Mouse (Mus musculus) urinary bladder, postnatal 14 days (tissue): ENCODE measurements around the gene Setd7.

Source experiments
- DNase-seq: peaks from one replicate; pipeline ENCODE4 v3.0.0; 2021; ENCODE audit warnings: low spot score

The Setd7 gene

DNA sequence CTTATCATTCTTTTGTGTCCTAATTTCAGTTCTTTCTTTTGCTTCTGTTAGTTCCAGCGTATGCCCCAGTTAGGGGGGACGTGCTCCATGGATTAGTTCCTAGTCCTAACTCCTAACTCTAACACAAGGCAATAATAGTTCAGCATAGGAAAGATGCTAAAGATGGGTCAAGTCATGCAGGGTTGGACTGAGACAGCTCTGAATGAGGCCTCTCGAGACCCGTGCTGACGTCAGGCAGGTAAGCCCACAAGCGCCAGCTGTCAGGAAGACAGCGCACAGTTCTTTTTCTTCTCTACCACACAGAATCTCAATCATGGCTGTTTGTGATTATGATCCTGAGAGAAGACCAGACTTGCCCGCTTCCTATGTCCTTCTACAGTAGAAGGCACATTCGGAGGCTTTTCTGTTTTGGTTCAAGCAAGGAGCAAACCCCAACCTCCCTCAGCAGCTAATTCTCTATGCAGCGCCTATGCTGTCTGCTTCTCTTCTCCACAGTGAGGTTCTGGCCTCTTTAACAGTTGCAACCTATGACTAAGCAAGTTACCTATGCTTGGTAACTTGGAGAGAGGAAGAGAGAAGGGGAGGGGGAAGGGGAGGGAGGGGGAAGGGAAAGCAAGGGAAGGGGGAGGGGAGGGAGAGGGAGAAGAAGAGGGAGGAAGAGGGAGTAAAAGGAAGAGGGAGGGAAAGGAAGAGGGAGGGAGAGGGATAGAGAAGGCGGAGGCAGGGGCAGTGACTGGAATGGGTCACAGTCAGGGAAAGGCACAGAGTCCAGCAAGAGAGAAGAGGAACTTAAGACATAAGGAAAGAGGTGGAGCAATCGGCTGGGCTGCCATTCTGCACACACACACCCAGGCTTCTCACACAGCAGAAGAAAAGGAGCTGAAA, 42.6 kb downstream of the Setd7 start:
- DNase-seq, result no peak

DNA sequence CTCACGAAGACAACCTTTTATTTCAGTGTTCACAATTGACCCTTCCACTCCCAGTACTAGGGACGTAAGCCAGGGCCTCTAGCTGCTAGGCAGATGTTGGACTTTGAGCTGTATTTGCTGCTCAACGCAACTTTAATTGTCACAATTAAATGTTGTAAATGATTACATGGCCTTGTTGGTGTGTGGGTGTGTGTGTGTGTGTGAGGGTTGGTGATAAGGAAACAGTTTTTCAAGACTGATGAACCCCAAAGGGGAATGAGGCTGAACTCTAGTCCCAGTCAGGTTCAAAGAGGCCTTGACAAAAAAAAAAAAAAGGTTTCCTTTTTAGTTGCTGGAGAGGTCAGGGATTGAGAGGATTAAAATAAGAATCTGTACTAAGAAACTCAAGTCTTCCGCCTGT, 43.2 kb downstream of the Setd7 start:
- no peak for DNase-seq

DNA sequence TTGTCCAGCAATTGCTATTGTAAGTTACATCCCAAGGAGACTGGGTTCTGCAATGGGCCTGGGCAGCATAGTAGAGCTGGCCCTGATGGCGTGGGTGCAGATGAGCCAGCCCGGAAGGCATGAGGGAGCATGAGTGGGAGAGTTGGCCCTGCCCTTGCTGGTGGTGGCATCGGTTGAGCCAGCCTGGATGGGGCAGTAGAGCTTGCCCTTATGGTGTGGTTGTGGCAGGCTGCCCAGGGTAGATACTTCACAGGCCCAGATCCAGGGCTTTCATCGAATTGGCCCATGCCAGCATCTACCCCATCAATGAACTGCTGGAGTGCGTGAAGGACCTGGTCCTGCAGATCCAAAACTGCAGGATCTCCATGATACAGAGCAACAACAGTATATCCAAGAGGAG, 48.7 kb downstream of the Setd7 start:
- DNase-seq, result no peak

DNA sequence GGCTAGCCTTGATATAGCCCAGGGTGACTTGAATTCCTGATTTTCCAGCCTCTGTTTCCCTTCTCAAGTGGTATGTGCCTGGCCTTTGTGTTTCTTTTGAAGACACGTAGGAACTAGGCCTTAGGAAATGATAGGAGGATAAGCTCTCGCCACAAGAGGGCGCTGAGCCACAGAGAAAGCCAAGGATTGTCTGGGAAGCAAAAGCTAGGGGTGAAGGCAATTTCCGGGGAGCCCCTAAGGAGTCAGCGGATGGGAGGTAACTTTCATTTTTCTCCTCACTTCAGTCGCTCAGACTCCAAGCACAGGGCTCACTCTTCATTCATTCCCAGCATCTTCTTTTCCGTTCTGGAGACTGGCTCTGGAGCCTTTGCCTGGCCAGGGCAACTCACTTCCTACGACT, 49.8 kb downstream of the Setd7 start:
- peak; percentile 86 for DNase-seq

DNA sequence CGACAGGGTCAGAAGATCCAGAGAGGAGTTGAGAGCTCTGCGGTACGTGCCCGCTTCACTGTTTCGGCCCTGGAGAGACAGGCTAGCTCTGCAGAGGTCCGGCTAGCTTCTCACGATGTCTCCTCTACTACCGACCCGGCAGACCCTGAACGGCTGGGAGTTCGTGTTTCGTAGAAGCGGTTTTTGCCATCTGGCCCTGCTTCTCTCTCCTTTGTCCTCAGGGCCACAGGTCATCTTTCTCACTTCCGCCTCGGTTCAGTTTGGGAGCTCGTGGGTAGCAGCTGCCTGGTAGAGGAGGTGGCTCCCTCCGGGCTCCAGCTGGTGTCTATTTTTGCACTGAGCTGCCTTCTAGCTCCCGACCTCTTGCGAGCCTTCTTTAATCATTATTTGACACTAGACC, 55.2 kb downstream of the Setd7 start:
- no peak for DNase-seq

DNA sequence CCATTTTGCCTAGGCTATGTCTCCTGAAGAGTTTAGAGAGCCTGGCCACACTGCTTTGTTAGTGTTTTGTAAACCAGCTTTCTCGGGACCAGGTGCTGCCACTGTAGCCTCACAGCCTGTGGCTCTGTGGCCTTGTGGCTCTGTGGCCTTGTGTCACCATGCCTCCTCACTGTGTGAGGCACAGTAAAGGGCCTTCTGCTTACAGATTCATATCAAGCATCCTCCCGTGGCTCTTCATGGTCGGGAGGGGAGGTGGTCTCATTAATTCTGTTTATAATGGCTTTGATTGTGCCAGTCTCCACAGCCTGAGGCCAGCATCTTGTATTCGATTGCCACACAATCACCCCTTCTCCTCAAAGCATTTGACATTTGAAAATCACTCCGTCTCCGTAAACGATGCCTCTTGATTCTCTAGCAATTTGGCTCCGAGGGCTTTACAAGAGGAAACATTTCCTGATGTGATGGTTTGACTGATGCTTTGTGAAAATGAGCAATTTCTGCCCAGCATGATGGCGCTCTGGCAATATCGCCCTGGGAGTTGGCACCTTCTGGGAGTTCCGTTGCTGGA, 56.2 kb downstream of the Setd7 start:
- no peak for DNase-seq

DNA sequence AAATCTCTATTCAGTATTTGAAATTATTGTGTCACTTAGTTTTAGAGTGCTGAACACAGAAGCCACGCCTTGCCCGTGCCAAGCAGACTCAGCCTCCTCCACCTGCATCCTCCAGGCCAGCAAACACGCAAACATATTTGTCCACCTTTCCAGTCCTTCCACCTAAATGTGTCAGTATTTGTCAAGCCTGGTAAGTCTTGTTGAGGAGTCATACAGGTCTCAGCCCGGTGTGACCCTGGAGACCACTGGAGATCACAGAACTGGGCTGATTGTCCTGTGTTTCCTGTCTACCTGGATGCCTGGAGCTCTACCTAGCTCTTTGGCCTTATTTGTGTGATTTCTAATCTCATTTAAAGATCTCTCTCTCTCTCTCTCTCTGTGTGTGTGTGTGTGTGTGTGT, 60.8 kb downstream of the Setd7 start:
- peak; percentile 66 for DNase-seq

- no peak for DNase-seq
Observed at GRCm38 (mm10) chr3:51498659-51499058, 62.0 kb downstream of the Setd7 start.

GRCm38 (mm10) chr3:51497978-51498377, 62.7 kb downstream of the Setd7 start:
- no peak for DNase-seq

DNA sequence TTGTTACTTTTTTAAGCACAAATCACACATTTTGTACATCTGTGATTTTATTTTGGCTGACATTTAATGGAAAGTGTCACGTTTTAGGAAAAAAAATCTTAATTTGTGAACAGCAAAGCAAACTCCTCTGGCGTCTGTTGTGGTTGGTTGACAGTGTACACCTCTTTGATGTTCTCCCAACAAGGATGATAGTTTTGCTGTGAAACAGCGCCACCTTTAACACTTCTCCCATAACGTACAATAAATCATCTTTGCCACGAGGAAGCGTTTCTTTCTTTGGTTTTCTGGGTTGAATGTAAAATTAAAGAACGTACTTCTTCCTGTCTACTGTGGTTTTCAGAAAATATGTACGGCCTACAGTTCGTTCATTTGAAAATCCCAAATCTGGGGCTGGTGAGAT, 65.0 kb downstream of the Setd7 start:
- no peak for DNase-seq

GRCm38 (mm10) chr3:51494466-51494865, 66.2 kb downstream of the Setd7 start:
- no peak for DNase-seq

DNA sequence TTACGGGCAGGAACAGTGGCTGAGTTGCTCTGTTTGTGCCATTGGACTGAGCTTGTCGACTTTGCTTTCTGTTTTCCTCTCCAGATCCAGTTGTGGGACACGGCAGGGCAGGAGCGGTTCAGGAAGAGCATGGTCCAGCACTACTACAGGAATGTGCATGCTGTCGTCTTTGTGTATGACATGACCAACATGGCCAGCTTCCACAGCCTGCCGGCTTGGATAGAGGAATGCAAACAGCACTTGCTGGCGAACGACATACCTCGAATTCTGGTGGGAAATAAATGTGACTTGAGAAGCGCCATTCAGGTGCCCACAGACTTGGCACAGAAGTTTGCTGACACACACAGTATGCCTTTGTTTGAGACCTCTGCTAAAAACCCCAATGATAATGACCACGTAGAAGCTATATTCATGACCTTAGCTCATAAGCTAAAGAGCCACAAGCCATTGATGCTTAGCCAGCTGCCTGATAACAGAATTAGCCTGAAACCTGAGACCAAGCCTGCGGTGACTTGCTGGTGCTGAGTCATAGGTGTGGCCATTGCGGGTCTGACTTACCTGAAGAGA, 67.3 kb downstream of the Setd7 start:
- DNase-seq, result no peak

DNA sequence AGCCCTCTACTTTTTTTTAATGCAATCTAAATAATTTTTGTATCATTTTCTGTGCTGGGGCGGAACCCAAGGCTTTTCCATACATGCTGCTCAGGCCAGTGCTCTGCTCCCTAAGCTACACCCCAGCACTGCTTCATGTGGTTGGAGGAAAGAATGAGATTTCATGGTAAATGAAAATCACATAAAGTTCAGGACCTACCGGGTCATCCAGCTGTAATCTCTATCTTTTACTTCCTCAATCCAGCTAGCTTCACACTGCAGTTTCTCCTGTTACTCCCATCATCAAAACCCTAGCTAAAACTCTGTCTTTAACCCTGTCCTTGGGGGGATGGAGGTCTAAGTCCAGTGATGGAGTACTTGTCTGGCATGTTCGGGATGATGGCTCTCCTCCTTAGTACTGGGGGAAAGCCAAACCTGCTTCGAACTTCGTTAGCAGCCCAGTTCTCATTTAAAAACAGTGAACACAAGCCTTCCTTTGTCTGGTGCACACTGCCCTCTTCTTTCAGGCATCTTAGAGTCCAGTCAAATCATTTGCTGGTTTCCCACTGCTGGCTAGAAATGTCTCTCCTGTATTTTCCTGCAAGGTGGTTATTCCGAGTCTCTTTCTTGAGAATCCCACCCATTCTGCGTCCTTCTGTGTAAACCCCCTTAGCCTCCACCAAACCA, 70.5 kb downstream of the Setd7 start:
- no peak for DNase-seq

DNA sequence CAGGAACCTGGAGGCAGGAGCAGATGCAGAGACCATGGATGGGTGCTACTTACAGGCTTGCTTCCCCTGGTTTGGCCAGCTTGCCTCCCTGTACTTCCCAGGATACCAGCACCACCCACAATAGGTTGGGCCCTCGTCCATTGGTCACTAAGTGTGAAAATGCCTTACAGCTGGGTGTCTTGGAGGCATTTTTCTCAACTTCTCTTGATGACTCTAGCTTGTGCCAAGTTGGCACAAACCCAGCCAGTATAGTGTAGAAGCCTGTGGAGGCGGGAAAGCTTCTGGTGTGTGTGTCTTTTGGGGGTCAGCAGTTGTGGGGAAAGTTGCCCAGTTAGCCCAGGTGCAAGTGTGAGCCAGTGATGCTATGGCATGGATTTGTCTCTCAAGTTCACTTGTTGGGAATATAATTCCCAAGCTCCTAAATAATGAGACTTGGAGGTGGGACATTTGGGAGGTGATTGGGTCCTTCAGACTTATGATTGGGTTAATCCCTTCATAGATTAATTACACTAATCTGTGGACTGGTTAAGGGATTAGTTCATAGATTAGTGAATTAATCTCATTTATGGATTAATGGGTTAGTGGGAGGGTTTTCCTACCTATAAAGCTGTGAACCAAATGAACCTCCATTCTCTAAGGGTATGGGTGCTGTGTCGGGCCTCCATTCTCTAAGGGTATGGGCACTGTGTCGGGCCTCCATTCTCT, 74.0 kb downstream of the Setd7 start:
- no peak for DNase-seq

DNA sequence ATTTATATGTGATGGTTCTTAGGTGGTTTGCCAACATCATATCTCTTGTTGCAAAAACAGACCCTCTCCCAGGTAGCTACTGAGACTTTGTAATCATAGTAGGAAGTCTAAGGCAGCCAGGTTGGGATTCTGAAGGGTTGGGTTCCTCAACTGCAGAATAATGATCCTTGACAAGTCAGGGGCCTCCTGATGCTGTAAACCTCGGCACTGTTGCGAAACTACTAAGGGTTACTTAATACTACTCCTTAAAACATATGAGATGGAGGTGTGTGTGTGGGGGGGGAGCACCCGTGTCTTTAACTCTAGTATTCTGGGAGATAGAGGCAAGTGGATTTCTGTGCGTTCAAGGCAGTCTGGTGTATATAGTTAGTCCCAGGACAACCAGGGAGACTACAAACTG, 75.3 kb downstream of the Setd7 start:
- DNase-seq, result no peak

DNA sequence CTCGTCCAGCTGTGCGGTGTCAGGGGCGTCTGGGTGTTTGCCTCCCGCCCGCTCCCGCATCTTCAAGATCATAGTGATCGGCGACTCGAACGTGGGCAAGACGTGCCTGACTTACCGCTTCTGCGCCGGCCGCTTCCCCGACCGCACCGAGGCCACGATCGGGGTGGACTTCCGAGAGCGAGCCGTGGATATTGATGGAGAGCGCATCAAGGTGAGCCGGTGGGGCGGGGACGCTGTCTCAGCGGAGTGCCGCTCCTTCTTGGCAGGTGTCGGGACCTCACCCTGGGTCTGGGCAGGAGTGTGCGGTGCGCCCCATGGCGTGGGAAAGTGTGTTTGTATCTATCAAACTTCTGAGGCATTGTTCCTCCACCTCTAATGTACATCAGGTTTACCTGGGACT, 76.3 kb downstream of the Setd7 start:
- DNase-seq, result no peak

- DNase-seq, result peak; percentile 98
Observed at GRCm38 (mm10) chr3:51483741-51484359, 76.8 kb downstream of the Setd7 start, which contains the start of gene Rab33b. Gene Rab33b (plus strand): TSS chr3:51483920.

DNA sequence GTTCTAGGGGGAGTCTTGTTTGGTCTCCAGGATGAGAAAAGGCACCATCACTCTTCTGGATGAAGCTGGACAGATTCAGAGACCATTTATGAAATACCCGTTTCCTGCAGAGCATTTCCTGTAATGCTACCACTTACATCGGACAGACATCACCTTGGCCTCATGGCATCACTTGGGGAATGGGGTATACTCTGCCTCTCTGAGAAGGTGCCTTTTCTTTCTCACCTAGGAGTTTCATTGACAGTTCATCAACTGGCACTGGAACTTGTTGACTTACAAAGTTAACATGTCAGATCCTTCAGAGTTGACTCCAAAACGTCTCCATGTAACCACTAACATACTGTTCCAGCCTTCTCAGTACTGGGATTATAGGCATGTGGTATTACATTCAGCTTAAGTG, 77.9 kb downstream of the Setd7 start:
- no peak for DNase-seq

- no peak for DNase-seq
Observed at GRCm38 (mm10) chr3:51481881-51482280, 78.8 kb downstream of the Setd7 start.

DNA sequence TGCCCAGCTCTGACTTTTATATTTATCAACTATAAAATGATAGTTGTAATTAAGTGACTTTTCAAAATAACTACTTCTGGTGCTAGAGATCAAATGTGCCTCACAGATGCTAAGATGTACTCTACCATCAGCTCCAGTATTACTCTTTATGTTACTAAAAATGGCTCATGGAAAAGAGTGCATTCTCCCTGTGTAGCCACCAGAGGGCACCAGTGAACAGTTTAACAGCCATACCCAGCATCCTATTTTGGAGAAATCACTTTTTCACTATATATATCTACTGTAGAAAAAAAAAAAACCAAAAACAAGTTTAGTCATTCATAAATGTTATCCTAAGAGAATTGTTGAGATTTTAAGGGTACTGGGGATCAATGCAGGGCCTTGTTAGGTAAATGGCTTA, 79.6 kb downstream of the Setd7 start:
- DNase-seq, result peak; percentile 44

GRCm38 (mm10) chr3:51479893-51480292, 80.8 kb downstream of the Setd7 start:
- no peak for DNase-seq

DNA sequence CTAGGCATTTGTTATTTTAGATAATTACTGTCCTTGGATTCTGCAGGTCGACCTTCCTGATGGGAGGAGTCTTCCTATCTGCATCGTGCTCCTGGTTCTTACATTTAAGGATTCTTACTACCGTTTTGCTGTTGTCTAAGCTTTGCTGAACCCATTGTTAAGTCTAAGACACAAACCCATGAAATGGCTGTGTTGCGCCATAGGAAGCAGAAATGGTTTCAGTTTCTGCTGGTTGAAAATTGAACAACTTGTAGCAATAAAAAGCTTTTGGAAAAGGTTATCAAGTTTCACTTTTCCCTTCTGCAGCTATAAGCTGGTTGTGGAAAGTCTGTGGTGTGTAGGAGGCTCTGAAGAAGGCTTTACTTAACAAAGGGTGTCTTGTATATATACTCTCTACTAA, 85.0 kb downstream of the Setd7 start:
- no peak for DNase-seq
